Mouse (Mus musculus): ENCODE results near the gene Stmnd1. TPM values are rescaled to one million over a fixed set of nuclear protein-coding genes. Genes with fewer than 3 reads are reported as not detected.

The Stmnd1 gene
- total RNA-seq, 1 experiment from 2014 or later, result not detected

Other genes with a start within 250 kb of the Stmnd1 start
- gene Rbm24, start 144.7 kb downstream of the Stmnd1 start, total RNA-seq (2017), result not detected in 2 replicates
- 0.23 and 0.61 TPM in 2 replicates for gene Cap2, start 228.1 kb downstream of the Stmnd1 start, total RNA-seq (2017)